Mouse (Mus musculus): Measurements from ENCODE around the gene Kcnq4. TPM values are rescaled to one million over a fixed set of nuclear protein-coding genes. Genes with fewer than 3 reads are reported as not detected.

Kcnq4 gene
- total RNA-seq, 2 experiments from 2014 or later = 7.4 to 8.5 TPM

DNA sequence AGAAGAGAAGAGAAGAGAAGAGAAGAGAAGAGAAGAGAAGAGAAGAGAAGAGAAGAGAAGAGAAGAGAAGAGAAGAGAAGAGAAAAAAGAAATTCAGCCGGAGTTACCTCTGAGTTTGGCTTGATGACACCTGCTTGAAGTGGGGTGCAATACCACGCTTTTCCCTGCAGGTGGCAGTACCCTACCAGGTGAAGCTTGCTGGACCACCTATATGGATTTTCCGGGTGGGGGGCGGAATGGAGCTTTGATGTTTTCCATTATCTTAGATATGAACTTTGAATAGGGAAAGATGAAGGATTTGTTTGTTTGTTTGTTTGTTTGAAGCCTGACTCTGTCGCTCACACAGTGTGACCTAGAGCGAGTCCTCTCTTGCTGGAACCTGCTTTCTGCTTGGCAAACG is 67.5 kb downstream of the Kcnq4 start:
- peak; percentile 34 to 43 for DNase-seq (ENCODE audit: low spot score in 2 of 2)
- intact Hi-C loops (cut with DNase I) = loop anchor here (5.0 kb wide), 2 partner anchors 231 to 294 kb away; no protein-coding TSS in a partner anchor

DNA sequence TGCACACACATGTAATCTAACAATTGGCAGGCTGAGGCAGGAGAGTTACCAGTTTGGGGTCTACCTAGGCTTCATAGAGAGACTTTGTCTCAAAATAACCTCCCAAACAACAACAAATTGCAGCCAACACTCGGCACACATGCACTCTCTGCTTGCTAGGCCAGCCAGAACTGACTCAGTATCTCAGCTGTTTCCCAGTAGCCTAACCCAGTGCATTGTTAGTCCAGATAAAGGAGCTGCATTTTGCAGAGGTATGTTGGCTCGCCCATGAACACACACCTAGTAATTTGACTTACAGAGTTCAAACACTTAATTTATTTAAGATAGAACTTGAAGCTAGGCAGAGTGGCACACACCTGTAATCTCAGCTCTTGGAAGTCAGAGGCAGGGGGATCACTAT is 72.8 kb downstream of the Kcnq4 start:
- DNase-seq (ENCODE audit: low spot score in 2 of 2) = no peak
- intact Hi-C loops (cut with DNase I) = no loop called here

DNA sequence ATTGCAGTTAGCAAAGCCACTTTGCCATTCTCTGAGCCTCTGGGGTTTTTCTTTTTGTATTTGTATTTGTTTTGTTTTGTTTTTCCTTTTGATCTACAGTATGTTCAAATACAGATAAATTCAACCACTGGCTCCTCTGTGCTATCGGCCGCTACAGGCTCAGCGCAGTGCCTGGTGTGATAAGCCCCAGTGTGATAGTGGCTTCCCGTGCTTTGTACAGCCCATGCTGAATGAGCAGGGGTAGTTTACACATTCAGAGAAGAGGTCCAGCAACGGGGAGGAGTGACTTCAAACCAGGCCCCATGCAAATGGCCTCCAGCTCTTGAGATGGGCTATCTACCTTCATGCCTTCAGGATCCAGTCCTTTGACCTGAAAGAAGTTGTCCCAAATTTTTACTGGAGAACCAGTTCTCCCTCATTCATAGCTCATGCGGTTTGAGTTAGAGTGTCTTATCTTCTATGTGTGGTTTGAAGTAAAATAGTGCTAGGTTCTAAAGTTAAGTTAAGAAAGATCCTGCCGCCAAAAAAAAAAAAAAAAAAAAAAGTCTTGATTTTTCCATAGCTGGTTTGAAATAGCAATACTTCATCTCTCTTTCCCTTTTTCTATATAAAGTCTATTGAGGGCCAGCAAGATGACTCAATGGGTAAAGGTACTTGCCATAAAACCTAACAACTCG is 73.5 kb downstream of the Kcnq4 start:
- intact Hi-C loops (cut with DNase I) = no loop called here
- DNase-seq (ENCODE audit: low spot score in 2 of 2) = no peak

DNA sequence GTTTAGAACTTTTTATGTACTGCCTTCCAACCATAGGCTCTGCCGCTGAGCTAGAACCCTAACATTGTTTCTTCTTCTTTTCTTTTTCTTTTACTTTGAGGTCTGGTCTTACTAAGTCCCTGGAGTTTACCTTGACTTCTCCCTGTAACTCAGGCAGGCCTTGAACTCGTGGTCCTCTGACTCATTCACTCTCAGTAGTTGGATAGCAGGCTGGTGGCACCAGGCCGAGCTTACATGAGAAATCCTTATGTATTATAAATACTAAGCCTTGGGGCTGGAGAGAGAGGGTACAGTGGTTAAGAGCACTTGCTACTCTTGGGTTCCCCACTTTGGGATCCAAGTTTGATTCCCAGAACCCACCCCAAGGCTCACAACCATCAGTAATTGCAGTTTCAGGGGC is 74.8 kb downstream of the Kcnq4 start:
- intact Hi-C loops (cut with DNase I) = no loop called here
- no peak for DNase-seq (ENCODE audit: low spot score in 2 of 2)

DNA sequence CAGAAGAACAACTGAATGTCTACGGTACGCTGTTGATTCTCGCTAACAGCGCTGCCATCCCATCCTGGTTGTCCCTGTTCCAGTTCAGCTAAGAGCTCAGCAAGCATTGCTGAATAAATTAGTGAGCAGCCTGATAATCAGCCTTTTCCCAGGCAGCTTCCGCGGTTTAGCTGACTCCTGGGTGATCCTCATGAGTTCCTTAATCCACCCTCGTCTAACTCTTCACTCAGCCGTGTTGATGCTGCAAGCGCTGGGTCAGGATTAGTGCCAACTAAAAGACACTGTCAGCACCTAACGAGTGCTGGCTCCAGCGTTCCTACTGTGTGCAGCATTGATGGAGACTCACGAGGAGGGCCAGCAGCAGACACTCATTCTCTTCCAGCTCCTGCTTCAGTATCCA is 77.4 kb downstream of the Kcnq4 start:
- no peak for DNase-seq (ENCODE audit: low spot score in 2 of 2)
- intact Hi-C loops (cut with DNase I) = no loop called here

DNA sequence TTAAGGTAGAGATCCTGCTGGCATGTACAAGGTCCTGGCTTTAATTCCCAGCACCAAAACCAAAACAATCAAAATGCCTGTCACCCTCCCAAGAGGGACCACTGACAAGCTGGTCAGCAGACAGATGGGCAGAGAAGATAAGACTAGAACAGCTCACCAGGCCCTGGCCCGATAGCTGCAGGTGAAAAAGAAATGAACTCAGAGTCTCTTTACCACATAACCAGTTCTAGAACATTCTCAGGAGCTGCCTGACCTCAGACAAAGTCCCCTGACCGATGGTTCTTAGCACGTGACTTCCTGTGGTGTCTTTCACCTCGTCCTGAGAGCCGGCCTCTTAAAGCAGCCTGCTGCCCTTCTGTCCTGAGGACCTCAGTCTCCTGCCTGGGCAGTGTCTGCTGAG is 78.8 kb downstream of the Kcnq4 start:
- intact Hi-C loops (cut with DNase I) = loop anchor here (5.0 kb wide), 1 partner anchor 77 kb away; no protein-coding TSS in a partner anchor
- no peak for DNase-seq (ENCODE audit: low spot score in 2 of 2)

DNA sequence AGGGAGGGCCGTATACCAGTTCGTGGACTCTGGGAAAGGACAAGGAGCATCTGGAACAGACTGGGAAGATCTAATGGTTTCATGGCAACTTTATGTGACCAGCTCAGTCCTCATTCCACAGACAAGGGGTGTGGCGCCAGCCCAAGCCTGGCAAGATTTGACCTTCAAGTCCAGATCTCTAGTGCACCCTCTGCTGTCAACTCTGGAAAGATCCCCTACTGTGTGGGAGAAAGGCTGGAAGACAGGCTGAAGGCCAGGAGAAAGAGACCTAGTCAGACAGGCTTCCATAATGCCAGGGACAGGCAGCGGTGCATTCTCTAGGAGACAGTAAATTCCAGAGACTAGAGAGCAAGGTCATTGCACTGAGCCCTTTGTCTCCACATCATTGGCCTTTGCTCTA is 79.9 kb downstream of the Kcnq4 start:
- intact Hi-C loops (cut with DNase I) = loop anchor here (5.0 kb wide), 1 partner anchor 76 kb away; no protein-coding TSS in a partner anchor
- DNase-seq (ENCODE audit: low spot score in 2 of 2) = no peak

DNA sequence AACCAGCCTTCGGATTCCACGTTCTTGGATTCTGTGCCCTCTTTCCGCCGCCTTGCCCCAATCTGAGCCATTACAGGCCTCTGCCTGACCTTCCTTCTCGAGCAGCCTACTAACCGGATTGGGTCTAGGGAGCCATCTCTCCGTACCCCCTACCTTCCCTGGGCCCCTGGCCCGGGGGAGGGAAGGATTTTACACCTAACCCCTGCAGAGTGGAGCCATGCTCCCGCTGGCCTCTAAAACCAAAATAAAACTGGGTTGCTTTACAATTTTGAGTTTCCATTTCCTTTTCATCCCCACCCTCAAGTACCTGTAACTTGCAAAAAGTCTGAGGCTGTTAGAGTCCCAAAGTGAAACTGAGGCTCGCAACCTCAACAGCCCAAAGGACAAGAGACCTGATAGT is 80.9 kb downstream of the Kcnq4 start:
- intact Hi-C loops (cut with DNase I) = loop anchor here (5.0 kb wide), 1 partner anchor 75 kb away; no protein-coding TSS in a partner anchor

DNA sequence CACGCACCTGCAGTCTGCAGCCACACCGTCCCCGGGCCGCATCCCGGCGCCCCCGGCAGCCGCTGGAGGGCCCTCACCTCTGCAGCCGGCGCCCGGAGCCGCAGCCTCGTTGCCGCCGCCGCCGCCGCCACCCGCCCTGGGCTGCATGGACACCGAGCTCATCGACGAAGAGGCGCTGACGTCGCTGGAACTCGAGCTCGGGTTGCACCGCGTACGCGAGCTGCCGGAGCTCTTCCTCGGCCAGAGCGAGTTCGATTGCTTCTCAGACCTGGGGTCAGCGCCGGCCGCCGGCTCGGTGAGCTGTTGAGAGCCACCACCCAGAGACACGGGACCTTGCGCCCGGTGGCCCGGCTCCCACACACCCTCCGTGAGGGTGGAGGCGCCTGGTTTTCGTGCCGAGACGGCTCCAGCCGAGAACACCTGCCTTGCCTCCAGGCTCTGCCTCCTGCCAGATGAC is 81.3 kb downstream of the Kcnq4 start:
- peak; percentile 45 to 49 for DNase-seq (ENCODE audit: low spot score in 2 of 2)
- intact Hi-C loops (cut with DNase I) = loop anchor here (5.0 kb wide), 1 partner anchor 75 kb away; no protein-coding TSS in a partner anchor

More for the DNA sequence above, 80.9 kb downstream of the Kcnq4 start:
- DNase-seq (ENCODE audit: low spot score in 2 of 2) = no peak

DNA sequence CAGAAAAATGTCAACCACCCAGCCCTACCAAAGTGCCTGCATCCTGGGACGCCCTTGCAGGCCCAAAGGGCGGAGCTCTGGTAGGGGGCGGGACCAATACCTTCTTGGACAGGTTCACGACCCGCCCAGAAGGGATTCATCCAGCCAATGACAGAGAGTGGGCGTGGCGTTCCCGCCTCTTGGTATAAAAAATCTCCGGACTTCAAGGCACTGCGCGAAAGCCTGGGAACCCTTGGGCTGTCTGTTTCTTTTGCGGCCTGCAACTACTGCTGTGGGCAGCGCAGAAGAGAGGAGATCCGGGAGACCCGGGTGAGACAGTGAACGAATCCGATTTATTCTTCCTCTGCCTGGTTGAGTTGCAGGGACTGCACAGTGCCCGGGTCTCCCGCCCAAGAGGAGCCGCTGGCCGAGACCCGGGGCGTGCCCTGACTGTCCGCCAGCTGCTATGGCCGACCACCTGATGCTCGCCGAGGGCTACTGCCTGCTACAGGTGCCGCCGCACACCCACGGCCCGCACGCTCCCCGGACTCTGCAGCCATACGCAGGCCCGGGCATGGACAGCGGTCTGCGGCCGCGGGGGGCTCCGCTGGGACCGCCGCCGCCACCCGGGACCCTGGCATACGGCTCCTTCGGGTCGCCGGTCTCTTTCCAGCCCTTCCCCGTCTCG is 81.9 kb downstream of the Kcnq4 start, which contains the start of gene Cited4:
Gene Cited4 (plus strand): TSS at position 215 of the 667 bp plus-strand sequence.
- intact Hi-C loops (cut with DNase I) = loop anchor here (5.0 kb wide), 1 partner anchor 74 kb away; no protein-coding TSS in a partner anchor
- DNase-seq (ENCODE audit: low spot score in 2 of 2) = peak; percentile 83 to 89

DNA sequence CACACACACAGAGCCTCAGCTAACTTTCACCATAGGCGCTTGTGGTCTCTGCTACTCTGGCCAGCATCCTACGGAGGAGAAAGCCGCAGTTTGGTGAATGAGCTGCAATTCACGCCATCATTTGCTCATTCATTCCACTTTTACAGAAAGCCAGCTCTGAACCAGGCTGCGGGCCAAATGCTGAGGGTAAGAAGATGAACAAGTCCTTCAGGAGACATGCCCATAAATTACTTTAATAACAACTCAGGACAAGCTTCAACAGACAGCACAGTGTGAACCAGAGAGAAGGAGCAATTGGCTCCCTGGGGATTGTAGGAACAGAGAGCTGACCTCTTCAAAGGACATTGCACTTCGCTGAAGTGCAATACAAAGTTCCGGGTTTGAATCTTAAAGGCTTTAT is 82.6 kb downstream of the Kcnq4 start:
- peak in 1 of 2 experiments; percentile 48 for DNase-seq (ENCODE audit: low spot score in 2 of 2)
- intact Hi-C loops (cut with DNase I) = loop anchor here (5.0 kb wide), 1 partner anchor 73 kb away; no protein-coding TSS in a partner anchor

DNA sequence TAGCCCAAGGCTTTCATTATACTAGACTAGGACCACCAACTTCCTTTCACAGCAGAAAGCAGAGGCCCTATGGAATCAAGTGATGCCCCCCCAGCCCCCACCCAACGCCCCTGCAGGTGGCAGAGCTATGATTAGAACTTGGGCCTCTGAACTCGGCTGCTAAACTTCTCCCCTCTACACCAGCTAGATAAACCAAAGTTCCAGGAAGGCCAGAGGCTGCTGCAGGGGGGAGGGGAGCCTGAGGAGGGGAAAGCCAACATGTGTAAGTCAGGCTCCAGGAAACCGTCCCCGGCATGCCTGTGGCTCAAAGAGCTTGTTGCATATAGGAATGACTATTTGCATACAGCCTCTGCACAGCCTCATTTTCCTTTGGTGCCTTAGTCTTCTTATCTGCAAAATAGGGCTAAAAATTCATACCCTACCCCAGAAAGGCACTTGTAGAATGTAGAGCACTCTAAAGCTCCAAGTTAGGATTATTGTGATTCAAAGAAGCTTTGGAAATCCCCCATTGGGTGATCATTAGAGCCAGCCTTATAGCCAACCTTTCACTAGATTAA is 83.2 kb downstream of the Kcnq4 start:
- DNase-seq (ENCODE audit: low spot score in 2 of 2) = no peak
- intact Hi-C loops (cut with DNase I) = loop anchor here (5.0 kb wide), 1 partner anchor 73 kb away; no protein-coding TSS in a partner anchor

DNA sequence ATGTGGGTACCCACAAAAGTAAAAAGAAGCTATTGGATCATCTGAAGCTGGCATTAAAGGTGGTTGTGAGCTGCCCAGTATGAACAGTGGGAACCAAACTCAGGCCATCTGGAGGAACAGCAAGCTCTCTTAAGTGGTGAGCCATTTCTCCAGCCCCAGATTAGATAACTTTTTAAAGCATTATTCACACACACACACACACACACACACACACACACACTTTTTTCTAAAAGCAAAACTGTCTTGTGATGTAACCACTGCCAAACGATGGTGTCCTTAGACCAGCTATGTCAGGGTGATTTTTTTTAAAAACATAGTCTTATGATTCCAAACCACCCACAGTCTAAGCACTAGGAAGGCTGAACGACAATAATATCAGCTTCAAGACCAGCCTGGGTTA is 83.8 kb downstream of the Kcnq4 start:
- peak in 1 of 2 experiments; percentile 65 for DNase-seq (ENCODE audit: low spot score in 2 of 2)
- intact Hi-C loops (cut with DNase I) = no loop called here

DNA sequence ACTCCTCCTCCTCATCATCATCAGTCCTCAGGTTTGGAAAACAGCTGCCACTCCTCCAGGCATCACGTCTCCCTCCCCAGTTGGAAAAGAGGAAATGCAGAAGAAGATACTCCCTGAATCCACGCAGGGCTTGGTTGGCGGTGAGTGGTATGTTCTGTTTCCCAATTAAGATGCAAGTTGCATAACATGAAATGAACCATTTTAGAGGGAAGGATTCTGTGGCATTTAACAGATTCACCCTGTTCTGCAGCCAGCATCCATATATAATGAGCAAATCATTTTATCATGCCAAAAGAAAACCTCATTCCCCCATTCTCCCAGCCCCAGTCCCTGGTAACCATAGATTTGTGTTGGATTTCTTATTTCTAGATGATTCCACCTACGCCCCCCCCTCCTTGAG is 87.9 kb downstream of the Kcnq4 start:
- peak; percentile 64 to 94 for DNase-seq (ENCODE audit: low spot score in 2 of 2)
- intact Hi-C loops (cut with DNase I) = loop anchor here (1.0 kb wide), 1 partner anchor 47 kb away; no protein-coding TSS in a partner anchor

DNA sequence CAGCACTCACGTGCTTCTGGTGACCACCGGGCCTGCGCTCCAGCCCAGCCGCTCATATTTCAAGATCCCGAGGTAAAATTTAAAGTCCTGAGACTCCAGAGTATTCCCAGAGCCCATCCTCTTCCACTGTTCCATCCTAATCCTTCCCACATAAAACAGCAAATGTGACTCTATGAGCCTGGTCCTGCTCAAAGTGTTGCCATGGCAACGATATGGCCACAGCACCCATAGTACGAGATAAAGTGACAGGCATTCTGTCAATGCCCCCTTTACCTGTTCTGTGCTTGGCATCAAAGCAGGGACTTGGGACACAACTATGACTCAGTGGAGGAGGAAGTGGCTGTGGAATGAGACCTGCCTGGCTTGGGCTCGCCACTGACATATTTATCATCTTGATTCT is 92.5 kb downstream of the Kcnq4 start:
- intact Hi-C loops (cut with DNase I) = no loop called here
- no peak for DNase-seq (ENCODE audit: low spot score in 2 of 2)

DNA sequence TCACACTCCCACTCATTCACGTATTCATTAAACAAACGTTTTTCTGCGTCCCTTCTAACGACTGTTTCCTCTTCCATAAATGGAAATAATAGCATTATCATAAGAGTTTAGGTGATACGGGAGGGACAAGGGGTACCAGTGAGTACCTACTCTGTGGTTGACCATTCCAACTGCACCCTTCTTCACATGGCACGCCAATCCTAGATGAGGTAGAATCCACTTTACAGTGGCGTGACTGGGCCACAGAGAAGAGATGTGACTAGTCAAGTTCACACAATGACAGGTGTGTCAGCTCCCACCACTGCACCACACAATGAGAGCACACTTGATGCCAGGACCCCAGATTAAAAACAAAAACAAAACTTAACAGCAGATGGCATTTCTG is 98.2 kb downstream of the Kcnq4 start:
- DNase-seq (ENCODE audit: low spot score in 2 of 2) = no peak
- intact Hi-C loops (cut with DNase I) = no loop called here

DNA sequence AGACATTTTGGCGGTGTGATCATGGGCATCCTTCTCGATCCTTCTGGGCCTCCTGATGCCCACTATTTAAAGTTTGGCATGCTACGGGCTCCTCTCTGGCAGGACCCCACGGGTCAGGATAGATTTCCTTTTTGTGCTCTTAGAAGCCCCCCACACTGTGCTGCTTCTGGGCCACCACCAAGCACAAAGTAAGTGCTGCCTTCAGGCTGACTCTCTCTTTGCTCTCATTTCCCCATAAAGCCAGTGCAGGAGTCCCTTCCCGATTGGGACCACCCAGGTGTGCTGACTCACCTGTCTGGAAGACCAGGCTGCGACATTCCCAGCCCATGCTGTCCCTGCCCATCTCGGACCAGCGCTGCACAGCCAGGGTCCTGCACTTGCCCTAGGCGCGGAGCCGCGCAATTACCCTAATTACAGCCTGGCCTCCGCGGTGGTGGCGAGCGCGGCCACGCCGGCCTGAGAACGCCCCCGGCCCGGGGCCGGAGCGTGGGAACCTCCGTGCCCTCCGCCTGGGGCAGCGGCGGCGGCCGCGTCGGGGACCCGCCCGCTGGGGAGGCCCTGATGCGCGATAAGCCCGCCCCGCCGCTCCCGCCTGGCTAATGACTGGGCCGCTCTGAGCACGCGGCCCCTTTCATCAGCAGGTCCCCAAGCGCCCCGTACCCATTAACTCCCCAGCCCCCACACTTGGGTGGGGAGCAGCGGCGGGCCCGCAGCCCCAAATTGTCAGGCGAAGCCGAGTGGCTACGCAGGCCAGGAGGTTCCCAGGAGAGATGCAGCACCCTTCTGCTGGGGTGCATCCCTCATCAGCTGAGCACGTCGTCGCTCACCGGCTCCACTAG is 98.8 kb downstream of the Kcnq4 start:
- intact Hi-C loops (cut with DNase I) = no loop called here
- peak; percentile 46 to 62 for DNase-seq (ENCODE audit: low spot score in 2 of 2)

All from left cerebral cortex, postnatal 25 days (tissue).